Mouse (Mus musculus) frontal cortex, postnatal 10 days (tissue): ENCODE measurements around the gene Peli3.
"Not testable (repeated sequence)": the region's sequence is repeated elsewhere in the genome, so short reads cannot be mapped to it uniquely, and the experiment has no call there.

Source experiments
- DNase-seq, 2 experiments: peaks; one replicate each; pipeline ENCODE4 v3.0.0; 2022; ENCODE audit warnings: low spot score in 2 of 2, mixed read lengths in 1 of 2

Peli3 gene

DNA sequence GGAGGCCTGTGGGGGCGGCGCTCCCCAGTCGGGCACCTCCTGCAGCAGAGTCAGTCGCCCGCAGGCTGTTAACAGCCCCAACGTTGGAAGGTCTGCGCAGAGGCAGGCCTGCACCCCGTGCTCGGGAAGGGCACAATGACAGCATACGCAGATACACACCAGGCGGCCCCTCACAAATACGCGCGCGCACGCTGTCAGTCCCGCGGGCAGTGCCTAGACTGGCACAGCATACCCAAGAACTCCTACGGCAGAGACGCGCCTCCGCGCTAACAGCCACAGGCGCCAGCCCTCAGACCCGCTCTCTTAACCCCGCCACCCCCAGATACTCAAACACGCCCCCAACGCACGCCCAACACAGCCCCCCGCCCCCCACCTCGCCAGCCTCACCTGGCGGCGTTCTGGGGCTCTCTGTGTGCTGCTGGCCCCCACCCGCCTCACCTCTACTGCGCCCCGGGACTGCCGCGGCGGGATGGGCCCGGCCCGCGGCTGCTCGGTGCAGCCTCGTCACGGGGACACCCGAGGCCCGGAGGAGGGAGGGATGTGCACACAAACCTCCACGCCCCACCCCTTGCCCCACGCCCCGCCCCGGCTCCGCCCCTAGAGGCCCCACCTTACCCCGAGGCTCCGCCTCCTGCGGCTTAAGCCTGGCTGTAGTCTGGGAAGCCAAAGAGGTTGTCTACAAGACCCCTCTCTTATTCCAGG, at the start of gene Peli3:
Peli3 (minus strand) TSS at position 577 of the 702 bp plus-strand sequence.
- DNase-seq, result peak; percentile 54 to 79

GRCm38 (mm10) chr19:4992371-4992770, 49.4 kb upstream of the Peli3 start:
- no peak for DNase-seq

- peak in 1 of 2 experiments; percentile 60 for DNase-seq
Measured at GRCm38 (mm10) chr19:4990716-4991115, 47.8 kb upstream of the Peli3 start.

DNA sequence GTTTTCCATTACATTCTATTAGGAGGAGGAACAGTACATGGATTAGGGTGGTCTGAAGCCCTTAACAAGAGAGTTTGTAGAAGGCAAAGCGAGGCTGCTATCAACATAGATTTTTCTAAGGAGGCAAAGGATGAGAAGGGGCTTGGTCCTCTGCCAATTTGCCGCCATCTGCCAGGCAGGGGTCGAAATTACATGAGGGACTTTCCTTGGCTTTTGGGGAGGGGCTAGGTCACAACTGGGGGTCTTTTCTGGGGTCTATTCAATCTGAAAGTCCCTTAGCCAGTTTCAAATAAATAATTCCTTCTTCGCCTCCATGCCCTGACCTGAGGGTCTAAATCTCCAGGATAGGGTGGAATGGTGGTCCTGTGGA, 47.3 kb upstream of the Peli3 start, which contains the start of gene Npas4:
Npas4 (minus strand) TSS at position 61 of the 370 bp plus-strand sequence.
- DNase-seq, result no peak

GRCm38 (mm10) chr19:4989434-4990255, 46.7 kb upstream of the Peli3 start:
- peak; percentile 74 to 78 for DNase-seq

- peak in 1 of 2 experiments; percentile 73 for DNase-seq
Measured at GRCm38 (mm10) chr19:4989013-4989412, 46.1 kb upstream of the Peli3 start.

GRCm38 (mm10) chr19:4981767-4982166, 38.8 kb upstream of the Peli3 start:
- peak in 1 of 2 experiments; percentile 59 for DNase-seq

DNA sequence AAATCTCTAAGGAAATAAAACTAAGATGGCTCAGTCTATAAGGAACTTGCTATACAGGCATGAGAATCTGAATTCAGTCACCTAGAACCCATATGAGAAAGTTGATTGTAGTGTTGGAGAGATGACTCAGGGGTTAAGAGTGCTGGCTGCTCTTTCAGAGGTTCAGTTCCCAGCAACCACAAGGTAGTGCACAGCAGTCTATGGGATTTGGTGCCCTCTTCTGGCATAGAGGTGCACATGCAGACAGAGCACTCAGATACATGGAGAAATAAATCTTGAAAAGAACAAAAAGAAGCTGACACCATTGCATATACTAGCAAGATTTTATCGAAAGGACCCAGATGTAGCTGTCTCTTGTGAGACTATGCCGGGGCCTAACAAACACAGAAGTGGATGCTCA, 25.3 kb upstream of the Peli3 start:
- DNase-seq, result no peak

- peak; percentile 84 to 85 for DNase-seq
Measured at GRCm38 (mm10) chr19:4961928-4962601, 19.1 kb upstream of the Peli3 start, which contains the start of gene Mrpl11. TSS of gene Mrpl11 (plus strand) at chr19:4962147.

DNA sequence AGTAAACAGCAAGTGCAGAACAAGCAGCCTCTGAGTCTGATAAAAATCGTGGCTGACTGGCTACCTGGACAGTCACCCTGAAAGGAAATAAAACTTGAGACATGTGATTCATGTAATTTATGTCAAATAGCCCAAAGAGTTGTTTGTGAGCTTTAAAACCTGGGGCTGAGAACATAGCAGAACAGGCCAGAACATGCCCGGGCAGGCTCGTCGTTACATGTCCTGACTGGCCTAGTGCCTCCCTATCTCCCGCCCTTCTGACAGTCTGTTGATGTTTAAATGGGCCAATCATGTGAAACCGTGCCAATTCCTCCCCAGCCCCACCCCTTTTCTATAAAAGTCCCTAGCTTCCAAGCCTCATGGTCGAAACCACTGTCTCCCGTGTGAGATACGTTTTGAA, 5.7 kb upstream of the Peli3 start:
- DNase-seq, result not testable (repeated sequence)

DNA sequence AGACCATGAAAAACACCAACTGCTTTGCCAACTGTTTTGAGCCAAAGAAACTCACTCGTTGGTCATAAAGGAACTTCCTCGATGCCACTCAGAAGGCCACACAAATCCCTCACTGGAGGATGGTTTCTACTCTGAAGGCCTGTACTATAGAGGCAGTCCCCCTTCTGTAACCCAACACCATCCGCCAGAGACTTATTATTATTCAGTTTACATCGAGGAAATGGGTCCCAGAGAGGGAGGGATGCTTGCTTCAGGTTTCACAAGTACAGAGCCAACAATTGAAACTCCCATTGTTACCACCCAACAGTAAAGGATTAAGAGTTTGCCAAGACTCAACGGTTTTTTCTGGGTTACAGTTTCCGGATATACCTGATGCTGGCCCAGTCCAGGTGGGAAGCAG, 2.6 kb upstream of the Peli3 start:
- DNase-seq, result no peak

- DNase-seq, result peak in 1 of 2 experiments; percentile 32
Measured at GRCm38 (mm10) chr19:4943253-4943588, 294 bp upstream of the Peli3 start.

DNA sequence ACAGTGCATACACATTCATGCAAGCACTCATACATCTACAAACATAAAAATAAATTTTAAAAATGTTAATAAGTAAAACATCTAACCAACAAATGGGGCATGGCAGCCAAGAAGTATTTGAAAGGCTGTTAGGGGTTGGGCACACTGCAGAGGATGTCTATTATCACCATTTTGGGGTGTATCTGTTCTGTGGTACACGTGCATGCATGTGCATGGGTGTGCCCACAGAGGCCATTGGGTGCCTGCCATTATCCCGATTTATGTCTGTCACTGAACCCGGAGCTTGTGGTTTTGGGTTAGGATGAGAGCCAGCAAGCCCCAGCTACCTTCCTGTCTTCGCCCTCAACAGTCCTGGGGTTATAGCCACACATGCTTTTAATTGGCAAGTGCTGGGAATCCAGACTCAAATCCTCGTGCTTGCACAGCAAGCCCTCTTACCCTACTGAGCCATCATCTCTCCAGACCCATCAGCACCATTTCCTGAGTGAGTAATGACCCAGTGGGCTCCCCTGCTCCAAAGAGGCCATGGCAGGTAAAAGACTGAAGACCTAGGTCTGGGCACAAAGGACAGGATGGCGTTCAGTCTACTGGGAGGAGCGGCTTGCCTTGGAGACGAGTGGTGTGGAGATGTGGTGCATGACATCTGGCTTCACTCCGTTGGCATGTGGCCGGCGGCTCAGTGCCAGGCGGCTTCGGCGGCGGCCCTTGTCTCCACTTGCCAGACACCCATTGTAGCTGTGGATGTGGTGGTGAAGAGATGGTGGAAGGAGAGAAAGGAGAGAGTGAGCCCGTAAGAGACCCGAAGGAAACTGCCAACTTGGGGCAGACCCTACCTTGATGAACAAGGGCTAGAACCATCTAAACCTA, 5.2 kb downstream of the Peli3 start:
- DNase-seq, result no peak

DNA sequence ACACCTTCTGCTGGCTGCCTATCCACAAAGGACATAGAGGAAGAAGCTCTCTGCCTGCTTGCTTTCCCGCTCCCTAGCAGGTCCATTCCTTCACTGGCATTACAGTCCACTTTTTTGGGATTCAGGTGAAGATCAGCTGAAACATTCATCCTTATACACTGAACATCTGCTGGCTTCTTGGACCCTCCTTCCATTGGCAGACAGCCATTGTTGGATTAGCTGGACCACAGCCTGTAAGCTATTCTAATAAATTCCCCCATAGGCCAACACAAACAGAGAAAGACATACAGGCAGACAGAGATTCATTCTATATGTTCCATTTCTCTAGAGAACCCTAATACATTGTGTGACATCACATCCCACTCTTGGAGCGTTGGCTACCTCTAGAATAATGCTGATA, 6.0 kb downstream of the Peli3 start:
- DNase-seq, result no peak

DNA sequence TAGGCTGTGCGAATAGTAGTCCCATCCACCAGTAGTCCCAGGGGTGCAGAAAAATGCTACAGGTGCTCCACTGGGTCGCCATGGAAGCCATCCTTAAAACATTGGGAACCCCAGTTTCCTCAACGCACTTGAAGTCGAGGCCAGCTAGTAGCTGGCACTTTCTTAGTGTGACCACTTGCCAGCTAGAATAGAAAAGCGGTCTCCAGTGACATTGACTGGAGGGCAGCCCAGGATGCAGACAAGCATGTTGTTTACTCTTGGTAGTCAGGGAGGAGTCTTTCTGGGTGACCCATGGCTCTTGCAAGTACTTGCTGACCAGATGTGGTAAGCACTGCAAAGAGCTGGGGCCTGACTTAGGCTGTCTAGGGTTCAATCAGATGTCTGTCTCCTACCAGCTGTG, 14.1 kb downstream of the Peli3 start:
- no peak for DNase-seq

GRCm38 (mm10) chr19:4927904-4928531, 14.9 kb downstream of the Peli3 start, which contains the start of gene Dpp3:
TSS of gene Dpp3 (minus strand) at chr19:4928287.
- DNase-seq, result peak; percentile 96 to 98

GRCm38 (mm10) chr19:4925121-4925860, 17.6 kb downstream of the Peli3 start:
- DNase-seq, result no peak

DNA sequence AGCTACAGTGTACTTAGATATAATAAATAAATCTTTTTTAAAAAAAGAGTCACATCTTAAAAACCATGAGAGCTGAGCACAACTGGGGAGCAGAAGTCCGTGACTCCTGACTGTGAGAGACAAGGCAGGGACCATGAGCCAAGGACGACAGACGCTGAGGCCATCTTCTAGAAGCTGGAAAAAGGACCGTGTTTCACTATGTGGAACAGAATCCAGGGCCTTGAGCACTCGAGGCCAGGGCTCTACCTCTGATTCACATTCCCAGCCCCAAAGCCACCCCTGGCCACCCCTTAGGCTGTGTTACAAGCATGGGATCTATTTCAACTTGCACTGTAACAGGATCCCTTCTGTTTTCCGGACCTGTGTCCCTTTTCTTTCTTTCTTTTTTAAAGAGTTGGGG, 23.3 kb downstream of the Peli3 start:
- no peak for DNase-seq

GRCm38 (mm10) chr19:4916827-4917226, 26.1 kb downstream of the Peli3 start:
- DNase-seq, result no peak

- no peak for DNase-seq
Measured at GRCm38 (mm10) chr19:4915924-4916603, 26.9 kb downstream of the Peli3 start.
